Mouse (Mus musculus) intestine, postnatal 0 days (tissue): ENCODE data around the gene Zdhhc18. TPM values are rescaled to one million over a fixed set of nuclear protein-coding genes. Genes with fewer than 3 reads are reported as not detected.

Source experiments
- ATAC-seq: fragments of 200-750 bp; cut with Nextera tagmentation; 2 replicates; pipeline ENCODE4 v1.8.0; 2017; ENCODE audit warnings: mild to moderate bottlenecking, moderate TSS enrichment, moderate library complexity
- H3K27ac ChIP-seq: fragments of 300-500 bp; sonication (generic); 2 replicates; pipeline ENCODE4 v1.5.1; 2014; ENCODE audit warnings: mild to moderate bottlenecking, low read depth, low read length, moderate library complexity
- H3K27me3 ChIP-seq: fragments of 300-500 bp; sonication (generic); replicated peaks from 2 replicates; pipeline ENCODE4 v1.6.1; 2014; ENCODE audit warnings: low read length, mixed read lengths; ENCODE audit not compliant: control insufficient read depth, insufficient read depth
- H3K36me3 ChIP-seq: fragments of 300-500 bp; sonication (generic); 2 replicates; pipeline ENCODE4 v1.6.1; 2014; ENCODE audit warnings: mild to moderate bottlenecking, moderate library complexity; ENCODE audit not compliant: control insufficient read depth, insufficient read depth
- H3K4me1 ChIP-seq: fragments of 300-500 bp; sonication (generic); replicated peaks from 2 replicates; pipeline ENCODE4 v1.6.1; 2014; ENCODE audit warnings: antibody characterized with exemption, low read length, mixed read lengths; ENCODE audit not compliant: control insufficient read depth, insufficient read depth
- H3K4me2 ChIP-seq: fragments of 300-500 bp; sonication (generic); replicated peaks from 2 replicates; pipeline ENCODE4 v1.6.1; 2014; ENCODE audit warnings: low read depth, mild to moderate bottlenecking, moderate library complexity
- H3K4me3 ChIP-seq: fragments of 300-500 bp; sonication (generic); 2 replicates; pipeline ENCODE4 v1.5.1; 2014; ENCODE audit warnings: low read depth, low read length
- H3K9ac ChIP-seq: fragments of 300-500 bp; sonication (generic); 2 replicates; pipeline ENCODE4 v1.6.1; 2014; ENCODE audit warnings: mild to moderate bottlenecking, low read depth, low read length
- H3K9me3 ChIP-seq: fragments of 300-500 bp; sonication (generic); 2 replicates; pipeline ENCODE4 v1.6.1; 2016; ENCODE audit warnings: mixed run types; ENCODE audit not compliant: control insufficient read depth
- CTCF ChIP-seq: sonication (generic); IDR thresholded peaks from 2 replicates; pipeline ENCODE4 v1.5.1; 2016; ENCODE audit warnings: low read depth, mild to moderate bottlenecking, control low read depth, antibody characterized with exemption, moderate library complexity
- WGBS: fragments of 180-500 bp; shearing (Covaris S2); extraction: QIAGEN DNeasy Blood & Tissue Kit; methylation state at CpG from one replicate; pipeline ENCODE4 v1.1.7; 2014; 5-methylcytosine and 5-hydroxymethylcytosine counted together
- polyA plus RNA-seq: library from polyadenylated mRNA; unstranded; fragments of >200 nt; fragmentation: Nextera tagmentation; extraction: Ambion mirVana; gene quantifications from 2 replicates; pipeline ENCODE4 v1.2.1, GENCODE M21; 2015

Gene Zdhhc18
- polyA plus RNA-seq, 1 experiment from 2014 or later, result 2.3 TPM

GRCm38 (mm10) chr4:133607284-133607683, 42.7 kb downstream of the Zdhhc18 start:
- H3K4me3 ChIP-seq, result no peak overlapping the region
- no peaks in the 10 kb centered on the region for H3K9me3 ChIP-seq
- TF ChIP-seq CTCF, result no peak
- H3K36me3 ChIP-seq, result peaks cover 34% of the 10 kb centered on the region; the same call in 1 of the 2 replicates
- no peak overlapping the region for H3K4me2 ChIP-seq
- H3K9ac ChIP-seq, result peak overlapping the region; percentile 22; the same call in 1 of the 2 replicates
- no peak overlapping the region for H3K27ac ChIP-seq
- H3K27me3 ChIP-seq, result no peaks in the 10 kb centered on the region
- H3K4me1 ChIP-seq, result no peaks in the 10 kb centered on the region
- peak; percentile 61 for ATAC-seq
- WGBS, result 49% methylated on average over 10 of the region's 10 CpGs

GRCm38 (mm10) chr4:133605330-133605729, 44.6 kb downstream of the Zdhhc18 start:
- Histone ChIP-seq H3K27me3 (no peaks in the 10 kb centered on the region), H3K36me3 (peaks cover 27% of the 10 kb centered on the region; the same call in 1 of the 2 replicates), H3K9me3 (no peaks in the 10 kb centered on the region), H3K4me1 (no peaks in the 10 kb centered on the region), H3K27ac (no peak overlapping the region), H3K9ac (no peak overlapping the region), H3K4me2 (no peak overlapping the region), H3K4me3 (no peak overlapping the region)
- WGBS, result 59% methylated on average over 9 of the region's 9 CpGs
- no peak for TF ChIP-seq CTCF
- ATAC-seq, result no peak

- Histone ChIP-seq H3K27ac (no peak overlapping the region), H3K4me1 (no peaks in the 10 kb centered on the region), H3K4me3 (no peak overlapping the region), H3K36me3 (peaks cover 26% of the 10 kb centered on the region; the same call in 1 of the 2 replicates), H3K9me3 (no peaks in the 10 kb centered on the region), H3K9ac (no peak overlapping the region), H3K27me3 (no peaks in the 10 kb centered on the region), H3K4me2 (no peak overlapping the region)
- no peak for ATAC-seq
- 78% methylated on average over 6 of the region's 6 CpGs for WGBS
- no peak for TF ChIP-seq CTCF
These were observed 45.1 kb downstream of the Zdhhc18 start for GRCm38 (mm10) chr4:133604856-133605255.

- no peak for ATAC-seq
- Histone ChIP-seq H3K9ac (no peak overlapping the region), H3K4me2 (no peak overlapping the region), H3K36me3 (peaks cover 21% of the 10 kb centered on the region; the same call in 1 of the 2 replicates), H3K4me3 (no peak overlapping the region), H3K9me3 (no peaks in the 10 kb centered on the region), H3K4me1 (0 out of 2 replicates have a peak, but pooled peaks cover 1% of the 10 kb centered on the region), H3K27me3 (no peaks in the 10 kb centered on the region), H3K27ac (no peak overlapping the region)
- no peak for TF ChIP-seq CTCF
- WGBS, result 87% methylated on average over 7 of the region's 7 CpGs
These were observed 45.8 kb downstream of the Zdhhc18 start for GRCm38 (mm10) chr4:133604175-133604574.

DNA sequence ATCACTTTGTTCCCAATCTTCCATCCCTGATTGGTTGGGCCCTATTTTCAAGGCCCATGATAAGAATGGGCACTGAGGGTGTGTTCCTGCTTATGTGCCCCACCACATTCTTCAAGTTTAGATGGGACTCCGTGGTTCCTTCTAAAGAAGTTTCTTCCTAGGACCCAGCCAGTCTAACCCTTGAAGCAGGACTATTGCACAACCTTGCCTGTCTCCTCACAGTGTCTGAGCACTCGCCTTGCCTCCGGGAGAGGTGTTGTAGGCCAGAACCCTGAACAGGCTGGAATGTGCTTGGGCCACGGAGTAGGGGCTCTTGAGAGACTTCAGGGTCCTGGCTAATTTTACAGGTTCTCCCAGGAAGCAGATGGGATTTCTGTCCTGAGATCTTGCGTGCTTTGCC, 46.9 kb downstream of the Zdhhc18 start:
- no peak overlapping the region for H3K27ac ChIP-seq
- H3K9me3 ChIP-seq, result no peaks in the 10 kb centered on the region
- H3K36me3 ChIP-seq, result peaks cover 19% of the 10 kb centered on the region; the same call in 1 of the 2 replicates
- no peak for ATAC-seq
- 0 out of 2 replicates have a peak, but pooled peaks cover 2% of the 10 kb centered on the region for H3K4me1 ChIP-seq
- no peak overlapping the region for H3K4me3 ChIP-seq
- H3K9ac ChIP-seq, result no peak overlapping the region
- no peak overlapping the region for H3K4me2 ChIP-seq
- WGBS, result 90% methylated on average over 5 of the region's 5 CpGs
- no peak for TF ChIP-seq CTCF
- no peaks in the 10 kb centered on the region for H3K27me3 ChIP-seq

DNA sequence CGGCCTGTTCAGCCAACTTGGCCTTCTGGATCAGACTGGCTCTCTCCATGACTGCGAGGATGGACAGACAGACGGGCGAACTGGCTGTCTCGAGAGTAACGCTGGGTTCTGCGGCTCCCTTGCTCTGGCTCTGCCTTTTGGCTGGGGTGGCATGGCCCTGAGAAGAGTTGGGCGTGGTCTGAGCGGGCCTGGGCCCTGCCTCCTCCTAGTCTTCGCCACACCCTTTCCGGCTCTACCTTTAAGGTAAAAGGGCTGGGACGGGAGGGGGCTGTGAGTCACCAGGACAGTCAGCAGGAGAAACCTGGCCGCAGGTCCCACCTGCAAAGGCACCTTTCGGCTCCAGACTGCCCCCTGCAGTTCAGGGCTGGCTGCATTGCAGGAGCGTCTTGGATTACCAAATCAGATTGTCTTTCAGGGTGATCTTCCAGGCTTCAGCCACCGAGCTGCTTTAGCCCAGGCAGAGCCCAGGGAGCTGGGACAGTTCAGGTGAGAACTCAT, 48.2 kb downstream of the Zdhhc18 start, which contains the start of gene Sfn:
Gene Sfn (minus strand): TSS at position 448 of the 498 bp plus-strand sequence.
- 0 out of 2 replicates have a peak, but pooled peaks cover 2% of the 10 kb centered on the region for H3K4me1 ChIP-seq
- 0 out of 2 replicates have a peak within 1 kb of the TSS, but pooled peaks have one; percentile 26 for H3K9ac ChIP-seq
- peaks cover 14% of the 10 kb centered on the region; the same call in 1 of the 2 replicates for H3K36me3 ChIP-seq
- ATAC-seq, result peak; percentile 74
- H3K4me2 ChIP-seq, result peak within 1 kb of the TSS; percentile 82
- peak within 1 kb of the TSS; percentile 64; the same call in 1 of the 2 replicates for H3K27ac ChIP-seq
- 4% methylated on average over 16 of the region's 16 CpGs for WGBS
- peak; percentile 86 for TF ChIP-seq CTCF
- no peaks in the 10 kb centered on the region for H3K27me3 ChIP-seq
- peak within 1 kb of the TSS; percentile 40 for H3K4me3 ChIP-seq
- no peaks in the 10 kb centered on the region for H3K9me3 ChIP-seq
